Mouse (Mus musculus): ENCODE measurements around the gene Cacna1c. TPM values are rescaled to one million over a fixed set of nuclear protein-coding genes. Genes with fewer than 3 reads are reported as not detected.

The Cacna1c gene
- polyA plus RNA-seq, 1 experiment from 2014 or later, result 31.3 TPM

DNA sequence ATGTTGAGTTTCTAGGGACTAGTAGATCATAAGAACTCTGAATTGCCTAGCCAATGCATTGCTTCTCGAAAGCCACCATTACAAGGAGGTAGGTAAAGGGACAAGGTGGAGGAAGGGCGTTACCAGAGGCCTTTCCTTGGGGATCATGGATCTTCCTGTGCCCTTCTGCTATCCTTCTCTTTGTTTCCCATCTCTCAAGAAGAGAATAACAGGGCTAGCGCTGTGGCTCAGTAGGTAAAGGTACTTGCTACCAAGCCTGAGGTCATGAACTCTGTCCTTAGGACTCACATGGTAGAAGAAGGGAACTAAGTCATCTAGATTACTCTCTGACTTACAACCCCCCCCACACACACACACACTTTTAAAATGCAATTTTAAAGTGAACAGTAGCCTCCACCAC lies 69.2 kb downstream of the Cacna1c start:
- peak; percentile 58 for DNase-seq (ENCODE audit: low spot score)
- peaks cover 6% of the 10 kb centered on the region; the same call in 1 of the 2 replicates for H3K36me3 ChIP-seq
- H3K27me3 ChIP-seq (ENCODE audit: insufficient read depth, poor library complexity, severe bottlenecking), result no peaks in the 10 kb centered on the region
- WGBS, result 83% methylated on average over 3 of the region's 3 CpGs
- no peaks in the 10 kb centered on the region for H3K9me3 ChIP-seq
- H3K4me3 ChIP-seq, result no peak overlapping the region
- H3K4me1 ChIP-seq, result peaks cover 20% of the 10 kb centered on the region; the same call in 1 of the 2 replicates
- H3K27ac ChIP-seq, result no peak overlapping the region

DNA sequence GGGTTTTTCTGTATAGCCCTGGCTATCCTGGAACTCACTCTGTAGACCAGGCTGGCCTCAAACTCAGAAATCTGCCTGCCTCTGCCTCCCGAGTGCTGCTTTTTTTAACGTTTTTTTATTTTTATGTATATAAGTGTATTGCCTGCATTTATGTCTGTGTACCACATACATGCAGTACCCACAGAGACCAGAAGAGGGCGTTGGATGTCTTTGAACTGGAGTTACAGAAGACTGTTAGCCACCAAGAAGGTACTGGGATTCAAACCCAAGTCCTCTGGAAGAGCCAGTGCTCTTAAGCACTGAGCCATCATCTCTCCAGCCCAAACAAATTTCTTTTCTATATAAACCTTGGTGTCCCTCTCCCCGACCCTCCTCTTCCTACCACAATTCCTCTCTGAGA lies 77.8 kb downstream of the Cacna1c start:
- WGBS, result 62% methylated on average over 4 of the region's 4 CpGs
- no peak overlapping the region for H3K27ac ChIP-seq
- H3K4me3 ChIP-seq, result no peak overlapping the region
- H3K9me3 ChIP-seq, result no peaks in the 10 kb centered on the region
- H3K27me3 ChIP-seq (ENCODE audit: insufficient read depth, poor library complexity, severe bottlenecking), result no peaks in the 10 kb centered on the region
- 0 out of 2 replicates have a peak, but pooled peaks cover 5% of the 10 kb centered on the region for H3K4me1 ChIP-seq
- no peak for DNase-seq (ENCODE audit: low spot score)
- peaks cover 10% of the 10 kb centered on the region for H3K36me3 ChIP-seq

DNA sequence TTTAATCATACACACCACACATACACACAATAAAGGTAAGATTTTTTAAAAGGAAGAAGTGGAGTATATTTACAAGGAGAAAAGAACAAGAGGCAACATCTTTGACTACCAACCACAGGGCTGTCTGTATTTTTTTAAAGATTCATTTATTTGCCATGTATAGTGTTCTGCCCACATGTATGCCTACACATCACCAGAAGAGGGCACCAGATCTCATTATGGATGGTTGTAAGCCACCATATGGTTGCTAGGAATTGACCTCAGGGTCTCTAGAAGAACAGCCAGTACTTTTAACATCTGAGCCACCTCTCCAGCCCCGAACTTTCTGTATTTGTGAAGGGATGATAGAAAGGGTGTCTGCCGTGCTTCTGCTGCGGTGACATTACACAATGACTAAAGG lies 79.9 kb downstream of the Cacna1c start:
- peaks cover 10% of the 10 kb centered on the region for H3K36me3 ChIP-seq
- WGBS, result 87% methylated on average over 3 of the region's 3 CpGs

DNA sequence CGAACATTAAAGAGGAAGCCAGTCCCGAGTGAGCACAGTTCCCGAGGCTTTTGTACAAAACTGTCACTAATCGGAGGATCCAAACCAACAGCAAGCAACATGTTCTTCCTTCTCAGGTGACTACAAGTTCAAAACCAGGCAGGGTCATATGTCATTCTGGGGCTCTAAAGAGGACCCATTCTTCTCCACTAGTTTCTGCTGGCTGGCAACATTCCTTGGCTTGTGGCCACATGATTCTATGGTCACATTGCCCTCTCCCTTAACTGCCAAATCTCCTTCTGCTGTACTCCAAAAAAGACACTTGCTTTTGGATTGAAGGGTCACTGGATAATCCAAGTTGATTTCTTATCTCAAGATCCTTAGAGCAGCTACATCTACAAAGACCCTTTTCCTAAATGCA lies 82.9 kb downstream of the Cacna1c start:
- H3K4me1 ChIP-seq, result peaks cover 17% of the 10 kb centered on the region
- WGBS, result 91% methylated on average over 4 of the region's 4 CpGs
- H3K9me3 ChIP-seq, result no peaks in the 10 kb centered on the region
- DNase-seq (ENCODE audit: low spot score), result no peak
- H3K27ac ChIP-seq, result no peak overlapping the region
- H3K36me3 ChIP-seq, result peaks cover 10% of the 10 kb centered on the region
- H3K27me3 ChIP-seq (ENCODE audit: insufficient read depth, poor library complexity, severe bottlenecking), result peaks cover 7% of the 10 kb centered on the region; the same call in 1 of the 2 replicates
- no peak overlapping the region for H3K4me3 ChIP-seq

More for the DNA sequence above, 79.9 kb downstream of the Cacna1c start:
- DNase-seq (ENCODE audit: low spot score), result no peak
- H3K4me1 ChIP-seq, result 0 out of 2 replicates have a peak, but pooled peaks cover 2% of the 10 kb centered on the region
- no peak overlapping the region for H3K27ac ChIP-seq
- H3K4me3 ChIP-seq, result no peak overlapping the region
- no peaks in the 10 kb centered on the region for H3K9me3 ChIP-seq
- no peaks in the 10 kb centered on the region for H3K27me3 ChIP-seq (ENCODE audit: insufficient read depth, poor library complexity, severe bottlenecking)

DNA sequence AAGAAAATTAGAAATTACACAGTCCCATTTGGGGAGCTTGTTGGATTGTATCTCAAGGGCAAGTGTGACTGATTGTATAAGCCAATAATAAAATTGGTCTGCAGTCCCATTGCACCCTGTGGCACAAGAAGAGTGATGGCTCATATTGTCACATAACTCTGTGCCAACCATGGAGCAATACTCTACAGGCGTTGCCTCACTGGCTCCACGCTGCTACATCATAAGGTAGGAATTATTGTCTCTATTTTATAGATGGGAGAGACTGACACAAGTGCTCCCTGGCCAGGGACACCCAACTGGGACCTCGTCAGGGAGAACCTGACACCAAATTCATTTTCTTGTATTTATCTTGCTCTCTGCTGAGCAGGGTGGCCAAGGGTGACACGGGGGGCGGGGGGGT lies 85.8 kb downstream of the Cacna1c start:
- Histone ChIP-seq H3K27me3 (ENCODE audit: insufficient read depth, poor library complexity, severe bottlenecking) (peaks cover 28% of the 10 kb centered on the region), H3K9me3 (no peaks in the 10 kb centered on the region), H3K27ac (no peak overlapping the region), H3K4me3 (no peak overlapping the region), H3K4me1 (peaks cover 46% of the 10 kb centered on the region), H3K36me3 (no peaks in the 10 kb centered on the region)
- DNase-seq (ENCODE audit: low spot score), result no peak
- WGBS, result 77% methylated on average over 5 of the region's 5 CpGs

DNA sequence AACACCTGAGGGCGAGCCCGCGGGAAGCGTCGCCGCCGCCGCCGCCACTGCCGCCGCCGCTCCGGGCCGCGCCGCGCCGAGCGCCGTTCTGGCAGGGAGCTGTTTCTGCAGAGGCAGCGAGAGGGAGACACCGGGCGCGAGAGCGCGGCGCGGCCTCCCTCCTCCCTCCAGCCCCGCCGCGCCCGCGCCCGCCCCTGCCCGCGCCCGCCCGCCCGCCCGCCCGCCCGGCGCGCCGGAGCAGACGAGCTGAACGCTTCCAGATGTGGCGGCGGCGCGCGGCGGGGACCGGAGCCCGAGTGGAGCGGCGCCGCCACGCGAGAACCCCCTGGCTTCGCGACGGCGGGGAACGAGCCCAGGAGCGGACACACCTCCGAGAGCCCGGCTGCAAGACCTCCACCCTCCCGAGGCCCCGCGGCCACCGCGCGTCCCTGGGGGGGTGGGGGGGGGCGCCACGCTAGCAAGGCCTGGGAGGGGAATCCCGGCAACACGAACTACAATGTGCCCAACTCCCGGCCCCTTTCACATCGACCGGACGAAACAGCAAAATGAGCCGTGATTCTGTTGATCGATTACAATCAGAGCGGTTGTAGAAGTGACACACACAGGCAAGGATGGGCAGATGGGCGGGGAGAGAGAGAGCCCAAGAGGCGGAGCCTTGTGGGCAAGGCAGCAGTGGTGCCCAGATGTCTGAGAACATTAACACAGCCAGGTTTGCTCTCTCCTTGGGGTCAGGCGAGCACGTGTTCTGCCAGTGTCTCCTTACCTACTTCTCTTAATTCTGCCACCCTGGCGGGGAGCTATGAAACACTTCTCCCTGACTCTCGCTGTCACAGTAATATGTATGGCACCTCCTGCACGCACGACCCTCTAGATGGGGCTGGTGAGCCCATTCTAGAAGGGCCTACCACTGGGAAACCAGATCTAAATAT lies 87.5 kb downstream of the Cacna1c start:
- peak overlapping the region; percentile 89 for H3K27ac ChIP-seq
- H3K9me3 ChIP-seq, result no peaks in the 10 kb centered on the region
- DNase-seq (ENCODE audit: low spot score), result no peak
- peak overlapping the region; percentile 83 for H3K4me3 ChIP-seq
- peaks cover 53% of the 10 kb centered on the region for H3K4me1 ChIP-seq
- 1% methylated on average over 54 of the region's 93 CpGs for WGBS
- peaks cover 33% of the 10 kb centered on the region for H3K27me3 ChIP-seq (ENCODE audit: insufficient read depth, poor library complexity, severe bottlenecking)
- no peaks in the 10 kb centered on the region for H3K36me3 ChIP-seq

DNA sequence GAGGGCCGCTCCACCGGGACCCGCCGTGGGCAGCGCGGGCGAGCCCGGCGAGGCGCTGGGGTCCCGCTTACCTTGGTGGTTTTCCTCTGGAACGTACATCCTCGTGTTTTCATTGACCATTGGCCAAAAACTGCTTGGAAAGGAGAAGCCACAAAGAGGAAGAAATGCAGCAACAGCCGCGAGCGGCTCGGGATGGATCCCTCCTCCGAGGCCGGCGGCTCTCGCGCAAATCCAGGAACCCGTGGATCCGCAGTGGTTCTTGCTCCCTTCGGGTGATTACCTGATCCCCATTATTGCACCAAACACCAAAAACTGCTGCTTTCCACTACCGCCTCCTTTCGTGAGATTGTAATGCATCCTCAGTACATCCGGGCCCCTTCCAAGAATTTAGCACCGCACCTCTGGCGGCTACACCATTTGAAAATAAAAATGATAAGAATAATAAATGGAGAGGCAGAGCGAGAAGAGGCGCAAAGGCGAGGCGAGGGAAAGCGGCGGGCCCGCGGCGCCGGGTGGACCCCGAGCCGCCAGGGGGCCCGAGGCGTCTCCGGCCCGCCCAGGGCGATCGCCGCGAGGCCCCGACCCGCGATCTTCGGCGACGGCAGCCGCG lies 88.3 kb downstream of the Cacna1c start:
- WGBS, result under 1% methylated on average over 50 of the region's 58 CpGs
- no peaks in the 10 kb centered on the region for H3K9me3 ChIP-seq
- peaks cover 33% of the 10 kb centered on the region for H3K27me3 ChIP-seq (ENCODE audit: insufficient read depth, poor library complexity, severe bottlenecking)
- H3K4me3 ChIP-seq, result peak overlapping the region; percentile 83
- no peaks in the 10 kb centered on the region for H3K36me3 ChIP-seq
- no peak for DNase-seq (ENCODE audit: low spot score)
- peaks cover 60% of the 10 kb centered on the region for H3K4me1 ChIP-seq
- peak overlapping the region; percentile 89 for H3K27ac ChIP-seq

DNA sequence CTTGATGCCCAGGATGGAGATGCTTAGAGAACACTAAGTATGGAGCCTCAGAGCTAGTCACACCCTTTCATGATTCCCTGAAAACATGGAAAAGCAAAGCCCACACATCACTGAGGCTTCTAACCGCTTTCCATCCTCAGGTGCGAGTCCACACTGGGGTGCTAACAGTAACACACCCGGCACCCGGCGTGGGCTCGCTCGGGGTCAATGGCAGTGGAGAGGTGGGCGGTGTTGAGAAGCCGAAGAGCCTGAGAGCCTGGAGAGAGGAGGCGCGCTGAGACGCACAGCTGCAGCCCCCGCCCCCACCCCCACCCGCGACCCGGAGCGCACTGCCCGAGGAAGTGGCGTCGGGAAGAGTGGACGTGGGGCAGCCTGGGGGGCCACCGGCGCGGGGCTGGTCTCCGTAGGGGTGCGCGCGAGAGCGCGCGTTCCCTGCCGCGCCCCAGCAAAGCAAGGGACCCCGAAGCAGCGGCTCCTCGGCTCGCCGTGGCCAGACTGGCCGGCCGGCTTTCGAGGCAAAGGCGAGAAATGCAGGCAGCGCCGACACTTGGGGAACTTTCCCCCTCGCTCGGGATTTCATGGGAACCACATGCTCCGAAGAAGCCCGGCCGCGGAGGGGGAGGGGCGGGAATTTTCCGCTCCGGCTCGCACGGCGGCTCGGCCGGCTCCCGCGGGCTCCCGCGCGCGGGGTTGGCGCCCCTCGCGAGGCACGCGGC lies 88.9 kb downstream of the Cacna1c start:
- H3K4me3 ChIP-seq, result peak overlapping the region; percentile 83
- H3K27ac ChIP-seq, result peak overlapping the region; percentile 89
- H3K27me3 ChIP-seq (ENCODE audit: insufficient read depth, poor library complexity, severe bottlenecking), result peaks cover 33% of the 10 kb centered on the region
- no peak for DNase-seq (ENCODE audit: low spot score)
- H3K36me3 ChIP-seq, result no peaks in the 10 kb centered on the region
- under 1% methylated on average over 69 of the region's 69 CpGs for WGBS
- no peaks in the 10 kb centered on the region for H3K9me3 ChIP-seq
- H3K4me1 ChIP-seq, result peaks cover 67% of the 10 kb centered on the region

DNA sequence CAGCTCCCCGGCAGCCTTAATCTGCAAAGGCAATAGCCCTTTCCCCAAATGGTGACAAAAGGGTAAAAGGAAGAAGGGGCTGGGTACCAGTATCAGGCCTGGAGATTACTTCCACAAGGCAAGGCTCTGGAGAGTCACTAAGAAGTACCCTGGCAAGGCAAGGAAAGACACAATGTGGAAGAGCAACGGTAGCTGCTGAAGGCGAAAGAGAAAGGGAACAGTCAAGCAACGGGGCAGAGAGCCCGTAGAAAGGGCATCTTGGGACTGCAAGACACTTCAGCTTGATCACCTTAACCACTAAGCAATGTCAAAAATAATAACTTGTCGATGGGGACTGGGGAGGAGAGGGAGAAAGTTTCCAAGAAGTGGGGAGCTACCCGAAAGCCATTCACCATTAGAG lies 89.5 kb downstream of the Cacna1c start:
- H3K9me3 ChIP-seq, result no peaks in the 10 kb centered on the region
- H3K27me3 ChIP-seq (ENCODE audit: insufficient read depth, poor library complexity, severe bottlenecking), result peaks cover 33% of the 10 kb centered on the region
- no peaks in the 10 kb centered on the region for H3K36me3 ChIP-seq
- peak overlapping the region; percentile 83 for H3K4me3 ChIP-seq
- DNase-seq (ENCODE audit: low spot score), result no peak
- 16% methylated on average over 7 of the region's 7 CpGs for WGBS
- H3K4me1 ChIP-seq, result peaks cover 73% of the 10 kb centered on the region
- H3K27ac ChIP-seq, result peak overlapping the region; percentile 89

DNA sequence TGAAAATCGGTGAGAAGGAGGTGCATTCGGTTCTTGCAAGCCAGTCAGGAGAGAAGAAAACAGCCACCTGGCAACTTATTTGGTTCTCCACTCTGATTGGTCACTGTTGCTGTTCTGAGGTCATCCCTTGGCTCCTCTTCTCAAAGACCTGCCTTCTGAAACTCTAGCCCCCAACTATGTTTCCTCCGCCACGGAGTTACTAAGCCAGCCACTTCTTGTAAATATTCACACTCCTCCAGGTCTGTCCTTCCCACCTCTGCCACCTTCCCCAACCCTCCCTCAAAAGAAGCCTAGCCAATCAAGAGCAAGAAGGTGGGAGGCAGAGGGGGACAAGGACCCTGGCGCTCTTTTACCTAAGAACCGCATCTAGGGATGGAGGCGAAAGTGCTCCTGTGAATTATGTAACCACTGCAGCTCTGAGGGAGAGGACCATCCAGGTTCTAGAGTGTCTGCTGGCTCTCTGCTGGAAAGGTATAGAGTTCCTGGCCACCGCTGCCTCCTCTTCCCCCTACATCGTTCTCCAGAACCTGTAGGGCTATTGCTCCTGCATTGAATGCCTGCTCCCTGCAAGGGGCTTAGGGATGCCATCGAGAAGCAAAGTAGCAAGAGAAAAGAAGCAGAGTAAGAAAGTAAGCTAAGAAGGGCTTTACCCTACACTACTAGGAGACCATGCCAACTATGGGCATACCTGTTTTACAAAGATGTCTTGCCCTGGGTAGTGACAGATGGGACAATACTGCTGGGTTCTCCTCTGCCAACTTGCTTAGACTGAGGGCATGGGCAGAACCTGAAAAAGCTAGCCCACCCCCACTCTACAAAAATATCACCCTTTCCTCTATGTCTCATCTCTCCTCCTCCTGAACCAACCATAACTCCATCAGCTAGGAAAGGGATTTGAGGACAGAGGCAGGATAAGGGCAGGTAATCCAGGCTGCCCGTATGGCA lies 90.3 kb downstream of the Cacna1c start:
- Histone ChIP-seq H3K4me1 (peaks cover 75% of the 10 kb centered on the region), H3K27ac (no peak overlapping the region), H3K27me3 (ENCODE audit: insufficient read depth, poor library complexity, severe bottlenecking) (peaks cover 33% of the 10 kb centered on the region), H3K4me3 (peak overlapping the region; percentile 83), H3K36me3 (no peaks in the 10 kb centered on the region), H3K9me3 (no peaks in the 10 kb centered on the region)
- WGBS, result 32% methylated on average over 11 of the region's 11 CpGs
- no peak for DNase-seq (ENCODE audit: low spot score)

DNA sequence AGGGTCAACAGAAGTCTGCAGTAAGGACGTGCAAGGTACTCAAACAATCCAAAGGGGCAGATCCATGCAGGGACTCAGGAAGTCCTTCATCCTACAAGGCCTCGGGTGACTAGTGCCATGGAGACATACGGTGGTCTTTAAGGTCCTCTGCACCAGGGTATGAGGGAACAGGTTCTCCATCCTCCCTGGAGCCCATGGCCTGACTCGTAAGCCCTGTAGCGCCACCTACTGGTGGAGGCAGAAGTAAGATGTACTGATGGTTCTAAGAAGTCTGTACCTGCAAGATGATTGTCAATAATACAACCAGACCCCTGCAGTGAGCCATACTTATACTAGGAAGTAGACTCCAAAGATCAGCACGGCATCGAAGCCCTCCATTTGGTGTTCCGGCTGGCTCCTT lies 92.0 kb downstream of the Cacna1c start:
- peaks cover 26% of the 10 kb centered on the region for H3K27me3 ChIP-seq (ENCODE audit: insufficient read depth, poor library complexity, severe bottlenecking)
- H3K27ac ChIP-seq, result no peak overlapping the region
- no peaks in the 10 kb centered on the region for H3K9me3 ChIP-seq
- no peak overlapping the region for H3K4me3 ChIP-seq
- no peak for DNase-seq (ENCODE audit: low spot score)
- WGBS, result 42% methylated on average over 8 of the region's 8 CpGs
- H3K36me3 ChIP-seq, result no peaks in the 10 kb centered on the region
- H3K4me1 ChIP-seq, result peaks cover 75% of the 10 kb centered on the region

DNA sequence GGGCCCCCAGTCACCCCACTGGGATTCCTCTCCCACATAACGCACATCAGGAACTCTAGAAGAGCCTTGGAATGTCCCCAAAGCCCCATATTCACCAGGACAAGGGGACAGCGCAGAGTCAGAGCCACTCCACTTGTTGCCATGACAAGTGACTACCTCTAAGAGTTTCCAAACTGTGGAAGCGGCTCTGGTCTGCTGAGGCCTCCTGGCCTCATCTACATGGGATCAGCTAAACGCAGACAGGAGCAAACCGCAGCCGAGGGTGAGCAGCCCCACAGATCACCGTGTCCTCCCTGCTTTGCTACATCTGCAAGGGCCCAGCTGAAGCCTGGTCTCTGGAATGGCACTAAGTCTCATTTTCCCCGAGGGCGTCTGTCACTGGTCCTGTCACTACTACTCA lies 93.3 kb downstream of the Cacna1c start:
- WGBS, result 70% methylated on average over 9 of the region's 9 CpGs
- H3K9me3 ChIP-seq, result no peaks in the 10 kb centered on the region
- H3K36me3 ChIP-seq, result no peaks in the 10 kb centered on the region
- H3K27me3 ChIP-seq (ENCODE audit: insufficient read depth, poor library complexity, severe bottlenecking), result peaks cover 26% of the 10 kb centered on the region
- H3K4me3 ChIP-seq, result no peak overlapping the region
- peaks cover 80% of the 10 kb centered on the region for H3K4me1 ChIP-seq
- DNase-seq (ENCODE audit: low spot score), result no peak
- H3K27ac ChIP-seq, result no peak overlapping the region
